ENCODE assay signal across 12 mouse cellular contexts in genomic region chr13:11545841-11546240, GRCm38 (mm10).
DNase-seq lines count a peak whose midpoint lies in the region; ATAC-seq and TF ChIP-seq lines count a peak whose summit lies in the region.
"Had no signal": no experiment of that assay in that cellular context is flagged by ENCODE, and none has a peak within 500 bp of the region (broad histone marks: within the 10 kb centered on the region; RNA-seq: fewer than 3 reads in every experiment).

No protein-coding gene starts in this region.

- peak; percentile 70; the same call in 1 of the 2 replicates for ATAC-seq in lung, embryonic 14.5 days (ENCODE audit: insufficient read depth)

- WGBS in lung, embryonic 14.5 days = 25% methylated on average over 7 of the region's 7 CpGs

- H3K27me3 ChIP-seq in lung, embryonic 14.5 days (ENCODE audit: insufficient read depth, low read length) = no peaks in the 10 kb centered on the region
- H3K27me3 ChIP-seq: embryonic facial prominence, embryonic 13.5 days; neural tube, embryonic 13.5 days had no signal

- no peak overlapping the region for H3K4me2 ChIP-seq in lung, embryonic 14.5 days
- H3K4me2 ChIP-seq: embryonic facial prominence, embryonic 13.5 days; heart, embryonic 11.5 days; neural tube, embryonic 13.5 days had no signal

- H3K9ac ChIP-seq in lung, embryonic 14.5 days = no peak overlapping the region
- H3K9ac ChIP-seq: embryonic facial prominence, embryonic 13.5 days; neural tube, embryonic 13.5 days had no signal

- no peaks in the 10 kb centered on the region for H3K36me3 ChIP-seq in lung, embryonic 14.5 days (ENCODE audit: insufficient read depth)
- H3K36me3 ChIP-seq: embryonic facial prominence, embryonic 13.5 days; neural tube, embryonic 13.5 days had no signal

- H3K4me1 ChIP-seq in lung, embryonic 14.5 days (ENCODE audit: insufficient read depth) = no peaks in the 10 kb centered on the region
- H3K4me1 ChIP-seq: embryonic facial prominence, embryonic 13.5 days; neural tube, embryonic 13.5 days had no signal

- no peak for TF ChIP-seq CTCF in lung, embryonic 14.5 days (IDR thresholded peaks at IDR 0.05; ENCODE audit: low read depth)

- no peak overlapping the region for H3K27ac ChIP-seq in lung, embryonic 14.5 days (ENCODE audit: low read depth)
- H3K27ac ChIP-seq: embryonic facial prominence, embryonic 13.5 days; neural tube, embryonic 13.5 days had no signal

- no peaks in the 10 kb centered on the region for H3K9me3 ChIP-seq in lung, embryonic 14.5 days (ENCODE audit: low read depth, low read length)
- H3K9me3 ChIP-seq: embryonic facial prominence, embryonic 13.5 days; neural tube, embryonic 13.5 days had no signal

- DNase-seq in adrenal gland, postnatal 14 days = peak; percentile 29
- DNase-seq in adrenal gland, adult 18-20 months (ENCODE audit: low spot score in 2 of 2) = no peak
- peak; percentile 77 for DNase-seq in lung, embryonic 14.5 days
- DNase-seq in lung, adult 18-20 months = no peak
- DNase-seq in embryo, embryonic 10.5 days (ENCODE audit: low spot score) = peak; percentile 70
- peak; percentile 56 for DNase-seq in mesoderm, embryonic 11.5 days (ENCODE audit: low read depth, low spot score)
- no peak for DNase-seq in frontal cortex, postnatal 36 days (ENCODE audit: low spot score in 2 of 2)
- DNase-seq in urinary bladder, postnatal 10 days (ENCODE audit: low spot score) = no peak
- DNase-seq: lung, postnatal 4 days had no signal

- H3K4me3 ChIP-seq in lung, embryonic 14.5 days (ENCODE audit: low read depth, low read length) = no peak overlapping the region
- H3K4me3 ChIP-seq: embryonic facial prominence, embryonic 13.5 days; neural tube, embryonic 13.5 days had no signal

Comparison
In these comparisons a context has a peak if more than half of its experiments do, and no peak if none do; other contexts are left out.
1. DNase-seq: peak in adrenal gland, postnatal 14 days (single experiment), lung, embryonic 14.5 days (single experiment), embryo, embryonic 10.5 days (single experiment) and mesoderm, embryonic 11.5 days (single experiment); none in adrenal gland, adult 18-20 months (0 of 2), lung, adult 18-20 months (0 of 2), frontal cortex, postnatal 36 days (0 of 2) and urinary bladder, postnatal 10 days (single experiment).